Mouse (Mus musculus) forebrain, embryonic 16.5 days (tissue): ENCODE data around the gene Nedd9. TPM values are rescaled to one million over a fixed set of nuclear protein-coding genes. Genes with fewer than 3 reads are reported as not detected.

Experiments used
- ATAC-seq: fragments of 200-750 bp; cut with Nextera tagmentation; 2 replicates; pipeline ENCODE4 v1.8.0; 2017; ENCODE audit warnings: mild to moderate bottlenecking, moderate library complexity
- H3K27ac ChIP-seq: fragments of 300-500 bp; sonication (generic); 2 replicates; pipeline ENCODE4 v1.5.1; 2014; ENCODE audit warnings: low read length, control low read depth
- H3K27me3 ChIP-seq: fragments of 300-500 bp; sonication (generic); replicated peaks from 2 replicates; pipeline ENCODE4 v1.6.1; 2014; ENCODE audit warnings: low read length; ENCODE audit not compliant: control insufficient read depth, insufficient read depth
- H3K36me3 ChIP-seq: fragments of 300-500 bp; sonication (generic); 2 replicates; pipeline ENCODE4 v1.6.1; 2014; ENCODE audit not compliant: control insufficient read depth, insufficient read depth
- H3K4me1 ChIP-seq: fragments of 300-500 bp; sonication (generic); replicated peaks from 2 replicates; pipeline ENCODE4 v1.6.1; 2014; ENCODE audit warnings: low read length; ENCODE audit not compliant: control insufficient read depth, insufficient read depth
- H3K4me2 ChIP-seq: fragments of 300-500 bp; sonication (generic); 2 replicates; pipeline ENCODE4 v1.6.1; 2014; ENCODE audit warnings: mild to moderate bottlenecking, low read length, control low read depth
- H3K4me3 ChIP-seq: fragments of 300-500 bp; sonication (generic); replicated peaks from 2 replicates; pipeline ENCODE4 v1.5.1; 2014; ENCODE audit warnings: mild to moderate bottlenecking, low read length, control low read depth
- H3K9ac ChIP-seq: fragments of 300-500 bp; sonication (generic); replicated peaks from 2 replicates; pipeline ENCODE4 v1.6.1; 2014; ENCODE audit warnings: low read depth, low read length, control low read depth
- H3K9me3 ChIP-seq: fragments of 300-500 bp; sonication (generic); 2 replicates; pipeline ENCODE4 v1.6.1; 2016; ENCODE audit warnings: low read length; ENCODE audit not compliant: control insufficient read depth
- WGBS: fragments of 180-500 bp; shearing (Covaris S2); extraction: QIAGEN DNeasy Blood & Tissue Kit; methylation state at CpG from one replicate; pipeline ENCODE4 v1.1.7; 2014; 5-methylcytosine and 5-hydroxymethylcytosine counted together
- polyA plus RNA-seq: library from polyadenylated mRNA; unstranded; fragments of >200 nt; fragmentation: Nextera tagmentation; extraction: Ambion mirVana; gene quantifications from 2 replicates; pipeline ENCODE4 v1.2.1, GENCODE M21; 2015

Gene Nedd9
- polyA plus RNA-seq: 23.0 and 26.4 TPM in 2 replicates

DNA sequence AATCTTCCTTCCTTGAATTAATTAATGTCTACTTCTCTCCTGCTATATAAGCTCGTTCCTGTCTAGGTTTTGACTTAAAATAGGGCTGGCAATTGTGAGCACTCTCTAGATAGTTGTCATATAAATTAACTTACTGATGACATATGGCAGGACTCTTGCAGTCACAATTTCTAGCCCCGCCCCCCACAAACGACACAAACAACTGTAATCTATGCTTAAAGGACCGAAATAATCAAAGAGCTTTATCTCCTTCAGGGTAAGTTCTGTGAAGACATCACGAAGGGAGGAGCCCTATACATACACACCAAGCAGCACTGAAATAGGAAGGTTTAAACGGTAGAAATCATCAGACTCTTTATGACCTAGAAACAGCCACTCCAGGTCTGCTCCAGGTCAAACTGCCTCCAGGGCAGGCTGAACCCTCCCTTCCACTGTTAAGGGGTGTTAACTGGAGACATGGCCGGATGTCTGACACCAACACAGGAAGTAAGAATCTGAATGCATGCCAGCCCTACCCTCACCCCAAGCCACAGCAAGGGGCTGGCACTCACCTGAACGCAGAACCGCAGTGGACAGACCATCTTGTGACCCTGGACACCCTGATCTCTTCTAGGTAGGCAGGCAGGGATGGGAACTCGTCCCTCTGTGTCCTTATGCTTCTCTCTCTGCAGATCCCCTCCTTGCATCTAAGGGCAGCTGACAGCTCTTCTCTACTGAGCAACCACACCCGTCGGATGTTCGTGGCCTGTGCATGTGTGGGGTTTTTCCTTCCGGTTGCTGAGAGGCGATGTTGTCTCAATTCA, at the start of gene Nedd9:
TSS of gene Nedd9 (minus strand) at position 757 of the 803 bp plus-strand sequence.
- H3K9ac ChIP-seq: no peak within 1 kb of the TSS
- WGBS: 82% methylated on average over 15 of the region's 15 CpGs
- H3K4me1 ChIP-seq: 0 out of 2 replicates have a peak, but pooled peaks cover 3% of the 10 kb centered on the region
- no peak within 1 kb of the TSS for H3K27ac ChIP-seq
- no peak for ATAC-seq
- H3K4me3 ChIP-seq: no peak within 1 kb of the TSS
- no peaks in the 10 kb centered on the region for H3K36me3 ChIP-seq
- no peaks in the 10 kb centered on the region for H3K27me3 ChIP-seq
- H3K4me2 ChIP-seq: no peak within 1 kb of the TSS
- H3K9me3 ChIP-seq: no peaks in the 10 kb centered on the region

DNA sequence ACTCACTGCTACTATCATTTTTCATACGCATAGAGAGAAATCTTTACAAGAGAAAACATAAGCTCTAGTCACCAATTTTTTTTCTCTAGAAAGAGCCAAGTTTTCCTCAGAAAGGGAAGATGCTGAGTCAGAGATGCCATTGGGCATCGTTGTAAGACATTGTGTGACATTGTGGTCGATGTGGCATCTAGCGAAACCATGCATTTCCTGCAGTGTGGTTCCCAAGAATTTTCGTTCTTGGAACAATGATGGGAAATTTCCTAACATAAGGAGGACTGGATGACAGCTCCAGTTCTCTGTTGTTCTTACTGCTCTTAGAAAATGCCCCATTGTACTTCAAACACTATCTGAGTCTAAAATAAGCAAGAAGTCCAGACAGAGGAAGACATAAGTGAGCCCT, 45.5 kb upstream of the Nedd9 start:
- H3K9me3 ChIP-seq: no peaks in the 10 kb centered on the region
- H3K36me3 ChIP-seq: no peaks in the 10 kb centered on the region
- H3K27me3 ChIP-seq: no peaks in the 10 kb centered on the region
- no peak overlapping the region for H3K27ac ChIP-seq
- no peak for ATAC-seq
- no peak overlapping the region for H3K4me3 ChIP-seq
- 88% methylated on average over 5 of the region's 5 CpGs for WGBS
- no peaks in the 10 kb centered on the region for H3K4me1 ChIP-seq
- no peak overlapping the region for H3K9ac ChIP-seq
- H3K4me2 ChIP-seq: no peak overlapping the region

DNA sequence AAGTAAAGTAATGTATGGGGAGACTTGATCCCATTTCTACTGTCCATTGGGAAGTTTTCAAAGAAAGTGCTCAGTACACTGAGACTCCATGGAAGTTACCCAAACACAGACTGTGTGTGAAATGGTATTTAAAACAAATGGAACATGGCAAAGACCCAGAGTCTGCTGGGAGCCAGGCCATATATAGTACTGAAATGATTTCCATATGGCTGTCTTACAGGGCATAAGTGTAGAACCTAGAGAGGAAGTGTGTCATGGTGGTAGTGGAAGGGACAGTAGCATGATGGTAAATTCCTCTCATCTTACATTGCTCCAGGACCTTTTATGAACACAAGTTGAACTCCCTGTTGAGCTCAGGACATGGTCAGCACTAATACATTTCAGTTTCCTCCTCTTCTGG, 43.2 kb upstream of the Nedd9 start:
- H3K9ac ChIP-seq: no peak overlapping the region
- no peak overlapping the region for H3K4me3 ChIP-seq
- no peak for ATAC-seq
- no peaks in the 10 kb centered on the region for H3K36me3 ChIP-seq
- H3K4me1 ChIP-seq: no peaks in the 10 kb centered on the region
- no peaks in the 10 kb centered on the region for H3K27me3 ChIP-seq
- no peaks in the 10 kb centered on the region; the same call in 1 of the 2 replicates for H3K9me3 ChIP-seq
- H3K4me2 ChIP-seq: no peak overlapping the region
- H3K27ac ChIP-seq: no peak overlapping the region

DNA sequence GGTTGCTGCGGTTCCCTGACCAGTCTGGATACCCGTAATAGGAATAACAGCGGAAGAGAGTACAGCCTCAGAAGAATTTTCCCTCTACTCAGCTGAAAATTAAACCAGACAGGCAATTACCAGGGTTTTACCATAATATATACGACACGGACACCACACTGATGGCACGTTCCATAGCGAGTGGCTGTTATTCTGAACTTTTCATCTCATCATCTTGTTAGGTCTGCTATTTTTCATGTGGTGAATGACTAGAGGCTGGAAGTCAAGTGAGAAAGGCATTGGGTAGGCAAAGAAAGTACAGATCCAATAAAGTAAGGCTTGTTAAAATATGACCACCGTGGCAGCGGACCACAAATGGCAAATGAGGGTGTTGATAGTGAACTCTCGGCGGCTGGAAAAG, 37.0 kb upstream of the Nedd9 start:
- H3K27me3 ChIP-seq: no peaks in the 10 kb centered on the region
- no peaks in the 10 kb centered on the region for H3K4me1 ChIP-seq
- no peak overlapping the region for H3K27ac ChIP-seq
- no peaks in the 10 kb centered on the region; the same call in 1 of the 2 replicates for H3K9me3 ChIP-seq
- H3K36me3 ChIP-seq: no peaks in the 10 kb centered on the region
- no peak for ATAC-seq
- no peak overlapping the region for H3K4me3 ChIP-seq
- H3K4me2 ChIP-seq: no peak overlapping the region
- no peak overlapping the region for H3K9ac ChIP-seq
- WGBS: 97% methylated on average over 11 of the region's 11 CpGs

DNA sequence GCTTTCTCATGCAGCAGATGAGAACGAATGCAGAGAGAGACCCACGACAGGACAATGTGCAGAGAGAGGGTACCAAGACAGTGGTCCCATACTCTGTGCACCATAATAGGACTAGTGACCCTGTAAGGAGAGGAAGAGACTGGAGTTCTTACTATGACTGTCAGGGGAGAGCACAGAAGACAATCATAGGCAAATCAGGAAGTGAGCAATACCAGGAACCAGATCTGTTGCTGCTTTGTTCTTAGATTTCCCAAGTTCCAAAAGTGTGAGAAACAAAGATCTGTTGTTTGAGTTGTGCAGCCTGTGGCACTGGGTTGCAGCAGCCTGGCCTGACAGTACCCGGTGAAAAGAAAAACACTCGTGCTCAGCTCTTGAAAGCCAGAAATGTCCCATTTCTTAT, 34.1 kb upstream of the Nedd9 start:
- Histone ChIP-seq H3K36me3 (no peaks in the 10 kb centered on the region), H3K27ac (no peak overlapping the region), H3K4me1 (no peaks in the 10 kb centered on the region), H3K9ac (no peak overlapping the region), H3K4me2 (no peak overlapping the region), H3K9me3 (no peaks in the 10 kb centered on the region), H3K4me3 (no peak overlapping the region), H3K27me3 (no peaks in the 10 kb centered on the region)
- ATAC-seq: no peak
- WGBS: 88% methylated on average over 4 of the region's 4 CpGs

DNA sequence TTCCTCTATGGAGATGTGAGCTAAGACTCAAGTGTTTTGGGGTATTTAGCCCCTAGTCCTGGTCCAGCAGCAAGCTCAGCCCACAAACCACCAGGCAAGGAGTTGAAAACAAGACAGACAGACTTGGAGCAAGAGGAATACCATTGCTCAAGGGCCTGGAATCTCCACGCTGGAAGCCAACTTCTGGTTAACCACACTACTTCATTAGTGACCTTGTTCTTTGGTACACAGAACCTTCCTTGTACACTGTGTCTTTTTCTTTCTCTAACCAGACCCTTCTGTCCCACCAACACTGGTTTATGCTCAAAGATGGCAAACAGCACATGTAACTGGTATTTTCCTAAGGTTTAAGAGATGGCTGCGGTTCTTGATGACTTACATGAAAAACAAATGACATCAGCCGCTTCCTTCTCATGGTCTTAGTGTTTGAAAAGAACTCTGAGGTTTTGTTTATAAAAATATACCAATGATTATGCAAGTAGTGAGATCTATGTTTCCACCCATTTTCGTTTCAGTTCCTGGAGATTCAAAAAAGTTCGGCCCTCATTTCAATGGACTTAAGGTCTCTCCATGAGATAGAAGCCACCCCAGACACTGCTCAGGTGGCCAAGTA, 33.5 kb upstream of the Nedd9 start:
- Histone ChIP-seq H3K36me3 (no peaks in the 10 kb centered on the region), H3K4me1 (no peaks in the 10 kb centered on the region), H3K27me3 (no peaks in the 10 kb centered on the region), H3K9ac (no peak overlapping the region), H3K4me3 (no peak overlapping the region), H3K27ac (no peak overlapping the region), H3K4me2 (no peak overlapping the region), H3K9me3 (no peaks in the 10 kb centered on the region)
- WGBS: 89% methylated on average over 5 of the region's 5 CpGs
- no peak for ATAC-seq

DNA sequence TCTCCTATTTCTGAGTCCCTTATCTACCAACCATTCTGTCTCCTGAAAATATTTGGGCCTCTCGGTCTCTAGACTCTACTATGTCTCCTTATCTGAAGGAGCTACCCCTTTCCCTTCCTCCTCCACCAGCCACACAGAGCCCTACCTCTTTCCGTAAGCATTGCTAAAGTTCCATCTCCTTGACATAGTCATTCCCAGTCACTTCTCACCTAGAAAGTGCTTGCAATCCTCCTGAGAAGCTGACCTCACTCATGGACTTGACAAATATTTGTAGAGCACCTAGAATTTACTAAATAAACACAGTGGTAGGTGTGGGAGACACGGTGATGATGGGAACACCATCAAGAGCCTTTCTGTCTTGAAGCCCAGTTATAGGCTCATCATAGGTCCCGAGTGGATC, 32.6 kb upstream of the Nedd9 start:
- 93% methylated on average over 4 of the region's 4 CpGs for WGBS
- Histone ChIP-seq H3K4me2 (no peak overlapping the region), H3K27me3 (no peaks in the 10 kb centered on the region), H3K9ac (no peak overlapping the region), H3K27ac (no peak overlapping the region), H3K9me3 (no peaks in the 10 kb centered on the region), H3K4me3 (no peak overlapping the region), H3K4me1 (no peaks in the 10 kb centered on the region), H3K36me3 (no peaks in the 10 kb centered on the region)
- ATAC-seq: no peak

DNA sequence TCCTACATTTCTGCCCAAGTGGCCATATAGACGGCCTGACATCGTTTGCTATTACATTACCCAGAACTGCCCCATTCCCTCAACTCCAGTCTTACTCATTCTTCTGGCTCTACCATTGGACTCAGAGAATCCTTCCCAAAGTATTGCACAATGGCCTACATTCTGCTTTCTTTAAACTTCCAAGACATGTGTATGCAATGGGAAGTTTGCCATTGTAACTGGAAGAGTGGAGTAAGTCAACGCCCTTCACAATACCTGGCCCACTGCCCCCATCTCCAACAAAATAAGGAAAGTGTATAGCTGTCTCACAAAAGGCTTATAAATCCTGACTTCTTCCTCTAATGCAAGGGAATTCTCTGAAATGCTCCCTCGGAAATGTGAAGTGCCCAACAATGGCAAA, 30.0 kb upstream of the Nedd9 start:
- WGBS: 88% methylated on average over 4 of the region's 4 CpGs

DNA sequence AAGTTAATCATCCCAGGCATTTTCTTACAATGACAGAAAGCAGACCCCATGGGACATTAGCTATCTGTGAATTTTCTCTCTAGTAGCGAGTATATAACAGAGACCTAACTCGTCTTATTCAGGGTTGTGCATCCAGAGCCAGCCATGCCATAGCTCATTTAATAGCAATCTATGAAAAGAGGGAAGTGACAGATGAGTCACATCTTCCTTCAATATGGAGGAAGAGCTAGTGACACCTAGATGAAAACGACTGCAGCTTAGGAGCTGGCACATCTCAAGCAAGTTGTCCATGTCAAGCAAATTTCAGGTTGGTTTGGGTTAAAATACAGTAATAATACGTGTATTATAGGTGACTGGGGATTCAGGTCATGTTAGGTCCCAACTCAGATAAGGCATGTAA, 28.6 kb upstream of the Nedd9 start:
- WGBS: 85% methylated on average over 4 of the region's 4 CpGs
- ATAC-seq: no peak
- no peaks in the 10 kb centered on the region for H3K4me1 ChIP-seq
- H3K9me3 ChIP-seq: no peaks in the 10 kb centered on the region
- no peak overlapping the region for H3K9ac ChIP-seq
- no peaks in the 10 kb centered on the region for H3K27me3 ChIP-seq
- H3K4me2 ChIP-seq: no peak overlapping the region
- H3K36me3 ChIP-seq: no peaks in the 10 kb centered on the region
- no peak overlapping the region for H3K4me3 ChIP-seq
- H3K27ac ChIP-seq: no peak overlapping the region

More for the DNA sequence above, 30.0 kb upstream of the Nedd9 start:
- Histone ChIP-seq H3K27ac (no peak overlapping the region), H3K9ac (no peak overlapping the region), H3K27me3 (no peaks in the 10 kb centered on the region), H3K4me1 (no peaks in the 10 kb centered on the region), H3K36me3 (no peaks in the 10 kb centered on the region), H3K4me2 (no peak overlapping the region), H3K9me3 (no peaks in the 10 kb centered on the region), H3K4me3 (no peak overlapping the region)
- ATAC-seq: no peak
